Mouse (Mus musculus): ENCODE measurements at regions not wholly inside any gene's neighbourhood (a gene's known extent, or its start where the extent isn't known, plus 50 kb on each side); places are given as distances from the start of the nearest gene placed in this dataset.

- DNase-seq, result peak in 1 of 2 experiments; percentile 25
- intact Hi-C loops (cut with DNase I), result loop anchor here (5.0 kb wide), 1 partner anchor 218 kb away; the partner anchor contains the start of gene Ptprm
Observed at GRCm38 (mm10) chr17:67569865-67570264, 62.7 kb downstream of the Lrrc30 start.

GRCm38 (mm10) chr17:67566216-67566615 is 66.3 kb downstream of the Lrrc30 start:
- DNase-seq, result peak in 1 of 2 experiments; percentile 29
- intact Hi-C loops (cut with DNase I), result loop anchor here (5.0 kb wide), 1 partner anchor 214 kb away; the partner anchor contains the start of gene Ptprm

- DNase-seq, result peak in 1 of 2 experiments; percentile 23
- intact Hi-C loops (cut with DNase I), result loop anchor here (2.0 to 5.0 kb wide), 3 partner anchors 45 to 213 kb away; partner anchors contain the start of gene Ptprm
Observed at GRCm38 (mm10) chr17:67565746-67566145, 66.8 kb downstream of the Lrrc30 start.

GRCm38 (mm10) chr17:67564845-67565244 is 67.7 kb downstream of the Lrrc30 start:
- DNase-seq, result peak in 1 of 2 experiments; percentile 21
- intact Hi-C loops (cut with DNase I), result loop anchor here (2.0 to 5.0 kb wide), 3 partner anchors 44 to 213 kb away; partner anchors contain the start of gene Ptprm

GRCm38 (mm10) chr17:67563036-67563435 is 69.5 kb downstream of the Lrrc30 start:
- intact Hi-C loops (cut with DNase I), result no loop called here
- DNase-seq, result no peak

GRCm38 (mm10) chr17:67561802-67562201 is 70.7 kb downstream of the Lrrc30 start:
- DNase-seq, result peak in 1 of 2 experiments; percentile 34
- intact Hi-C loops (cut with DNase I), result no loop called here

- intact Hi-C loops (cut with DNase I), result no loop called here
Observed at GRCm38 (mm10) chr17:67557351-67557870, 75.1 kb downstream of the Lrrc30 start.

GRCm38 (mm10) chr17:67552581-67553139 is 79.9 kb downstream of the Lrrc30 start:
- DNase-seq, result no peak
- intact Hi-C loops (cut with DNase I), result no loop called here

More at GRCm38 (mm10) chr17:67557351-67557870, 75.1 kb downstream of the Lrrc30 start:
- peak in 1 of 2 experiments; percentile 26 for DNase-seq

- intact Hi-C loops (cut with DNase I), result no loop called here
- DNase-seq, result no peak
Observed at GRCm38 (mm10) chr17:67548966-67549700, 83.4 kb downstream of the Lrrc30 start.

GRCm38 (mm10) chr17:67544410-67544809 is 88.1 kb downstream of the Lrrc30 start:
- no peak for DNase-seq
- intact Hi-C loops (cut with DNase I), result no loop called here

GRCm38 (mm10) chr17:67532331-67532730 is 100.2 kb downstream of the Lrrc30 start:
- no peak for DNase-seq
- intact Hi-C loops (cut with DNase I), result no loop called here

GRCm38 (mm10) chr17:67520848-67521411 is 111.6 kb downstream of the Lrrc30 start:
- DNase-seq, result no peak
- intact Hi-C loops (cut with DNase I), result loop anchor here (2.0 kb wide), 2 partner anchors 34 to 44 kb away; no protein-coding TSS in a partner anchor

- DNase-seq, result peak in 1 of 2 experiments; percentile 16
- intact Hi-C loops (cut with DNase I), result loop anchor here (2.0 kb wide), 1 partner anchor 43 kb away; no protein-coding TSS in a partner anchor
Observed at GRCm38 (mm10) chr17:67515601-67516147, 116.8 kb downstream of the Lrrc30 start.

GRCm38 (mm10) chr17:67514387-67515241 is 117.9 kb downstream of the Lrrc30 start:
- peak; percentile 46 to 59 for DNase-seq
- intact Hi-C loops (cut with DNase I), result loop anchor here (2.0 to 5.0 kb wide), 2 partner anchors 42 to 102 kb away; no protein-coding TSS in a partner anchor

- intact Hi-C loops (cut with DNase I), result loop anchor here (1.0 to 5.0 kb wide), 4 partner anchors 52 to 158 kb away; partner anchors contain the start of gene Ptprm
- DNase-seq, result peak; percentile 73
Observed at GRCm38 (mm10) chr17:67512699-67513450, 119.6 kb downstream of the Lrrc30 start.

- DNase-seq, result peak; percentile 24 to 38
- intact Hi-C loops (cut with DNase I), result loop anchor here (1.0 to 5.0 kb wide), 4 partner anchors 53 to 157 kb away; partner anchors contain the start of gene Ptprm
Observed at GRCm38 (mm10) chr17:67512008-67512407, 120.5 kb downstream of the Lrrc30 start.

- intact Hi-C loops (cut with DNase I), result loop anchor here (5.0 kb wide), 1 partner anchor 98 kb away; no protein-coding TSS in a partner anchor
Observed at GRCm38 (mm10) chr17:67509921-67510320, 122.6 kb downstream of the Lrrc30 start.

GRCm38 (mm10) chr17:67509091-67509618 is 123.4 kb downstream of the Lrrc30 start:
- intact Hi-C loops (cut with DNase I), result no loop called here
- no peak for DNase-seq

More at GRCm38 (mm10) chr17:67509921-67510320, 122.6 kb downstream of the Lrrc30 start:
- no peak for DNase-seq

All from heart, postnatal 10 days (tissue).